Mouse (Mus musculus): ENCODE data around the gene Anapc2.

DNA sequence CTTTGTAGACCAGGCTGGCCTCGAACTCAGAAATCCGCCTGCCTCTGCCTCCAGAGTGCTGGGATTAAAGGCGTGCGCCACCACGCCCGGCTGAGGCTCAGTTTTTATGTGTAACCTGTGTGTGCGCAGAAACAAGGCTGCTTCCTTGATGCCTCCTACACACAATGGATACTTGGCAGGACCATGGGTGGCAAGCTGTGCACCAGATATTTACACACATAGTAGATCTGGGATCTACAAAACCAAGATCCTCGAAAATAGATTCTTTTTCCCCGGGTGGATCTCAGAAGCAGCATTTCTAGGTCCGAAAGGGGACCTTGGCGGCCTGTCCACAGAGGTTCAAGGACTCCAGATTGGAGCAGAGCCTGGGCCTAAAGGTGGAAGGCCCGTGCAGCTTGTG, 10.4 kb upstream of the Anapc2 start:
- TF ChIP-seq TAL1 (IDR thresholded peaks at IDR 0.05; ENCODE audit: low read length): no peak
- TF ChIP-seq GATA1 (IDR thresholded peaks at IDR 0.05; ENCODE audit: low read length): no peak

Measured in erythroblast, embryonic 14.5 days (primary cell).